Mouse (Mus musculus) embryonic facial prominence, embryonic 13.5 days (tissue): ENCODE data around the gene Cep85l. TPM values are rescaled to one million over a fixed set of nuclear protein-coding genes. Genes with fewer than 3 reads are reported as not detected.

Source experiments
- ATAC-seq: fragments of 200-750 bp; cut with Nextera tagmentation; 2 replicates; pipeline ENCODE4 v1.8.0; 2017; ENCODE audit warnings: low read depth; ENCODE audit not compliant: insufficient number of reproducible peaks, insufficient read depth, low FRiP score, low TSS enrichment
- H3K27ac ChIP-seq: fragments of 300-500 bp; sonication (generic); 2 replicates; pipeline ENCODE4 v1.5.1; 2015; ENCODE audit warnings: moderate library complexity, mild to moderate bottlenecking, inconsistent platforms
- H3K27me3 ChIP-seq: fragments of 300-500 bp; sonication (generic); 2 replicates; pipeline ENCODE4 v1.6.1; 2015; ENCODE audit warnings: mild to moderate bottlenecking, inconsistent platforms
- H3K36me3 ChIP-seq: fragments of 300-500 bp; sonication (generic); 2 replicates; pipeline ENCODE4 v1.6.1; 2015; ENCODE audit warnings: mild to moderate bottlenecking, inconsistent platforms
- H3K4me1 ChIP-seq: fragments of 300-500 bp; sonication (generic); 2 replicates; pipeline ENCODE4 v1.6.1; 2015; ENCODE audit warnings: inconsistent platforms
- H3K4me2 ChIP-seq: fragments of 300-500 bp; sonication (generic); 2 replicates; pipeline ENCODE4 v1.6.1; 2015; ENCODE audit warnings: moderate library complexity, mild to moderate bottlenecking, inconsistent platforms
- H3K4me3 ChIP-seq: fragments of 300-500 bp; sonication (generic); 2 replicates; pipeline ENCODE4 v1.5.1; 2015; ENCODE audit warnings: mild to moderate bottlenecking, inconsistent platforms
- H3K9ac ChIP-seq: fragments of 300-500 bp; sonication (generic); 2 replicates; pipeline ENCODE4 v1.6.1; 2015; ENCODE audit warnings: mild to moderate bottlenecking, inconsistent platforms
- H3K9me3 ChIP-seq: fragments of 300-500 bp; sonication (generic); 2 replicates; pipeline ENCODE4 v1.6.1; 2016; ENCODE audit warnings: inconsistent platforms
- WGBS: fragments of 180-500 bp; shearing (Covaris S2); methylation state at CpG from one replicate; pipeline ENCODE4 v1.1.7; 2015; ENCODE audit warnings: mixed read lengths; 5-methylcytosine and 5-hydroxymethylcytosine counted together
- polyA plus RNA-seq: library from polyadenylated mRNA; unstranded; fragments of >200 nt; fragmentation: Nextera tagmentation; extraction: Ambion mirVana; gene quantifications from 2 replicates; pipeline ENCODE4 v1.2.1, GENCODE M21; 2015

The Cep85l gene
- polyA plus RNA-seq, 1 experiment from 2014 or later = 6.5 TPM

DNA sequence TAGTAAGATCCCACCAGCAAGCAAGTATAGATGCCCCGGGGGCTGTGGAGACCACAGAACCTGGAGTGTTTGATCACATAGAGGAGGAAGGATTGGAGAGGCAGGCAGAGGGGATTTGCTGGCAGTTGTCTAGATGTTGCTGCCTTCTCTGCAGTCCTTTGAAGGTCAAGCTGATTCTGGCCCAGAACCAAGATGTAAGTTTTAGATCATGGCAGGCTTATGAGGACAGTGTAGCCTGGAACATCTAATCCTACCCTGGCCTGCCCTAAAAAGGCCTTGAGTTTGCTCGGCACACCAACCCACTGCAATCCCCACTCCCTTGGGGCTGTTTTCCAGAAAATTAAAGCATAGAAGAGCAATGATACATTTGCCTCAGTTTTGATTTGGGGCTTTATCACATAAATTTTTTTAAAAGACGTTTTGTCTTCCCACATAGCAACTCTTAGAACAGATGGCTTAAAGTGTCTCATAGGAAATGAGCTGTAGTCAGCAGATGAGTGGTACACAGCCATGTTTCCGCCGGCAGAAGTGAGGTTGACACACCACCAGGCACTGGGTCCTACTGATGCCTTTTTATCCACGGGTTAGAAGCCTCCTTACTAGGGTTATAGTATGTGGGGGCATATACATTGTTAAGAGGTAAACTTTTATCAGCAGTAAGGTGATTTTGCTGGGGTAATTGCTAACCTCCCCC is 8.6 kb upstream of the Cep85l start:
- Histone ChIP-seq H3K27ac (no peak overlapping the region), H3K27me3 (no peaks in the 10 kb centered on the region), H3K36me3 (no peaks in the 10 kb centered on the region), H3K4me2 (no peak overlapping the region), H3K9me3 (no peaks in the 10 kb centered on the region), H3K4me3 (no peak overlapping the region), H3K4me1 (no peaks in the 10 kb centered on the region), H3K9ac (no peak overlapping the region)
- no peak for ATAC-seq
- 64% methylated on average over 6 of the region's 6 CpGs for WGBS

DNA sequence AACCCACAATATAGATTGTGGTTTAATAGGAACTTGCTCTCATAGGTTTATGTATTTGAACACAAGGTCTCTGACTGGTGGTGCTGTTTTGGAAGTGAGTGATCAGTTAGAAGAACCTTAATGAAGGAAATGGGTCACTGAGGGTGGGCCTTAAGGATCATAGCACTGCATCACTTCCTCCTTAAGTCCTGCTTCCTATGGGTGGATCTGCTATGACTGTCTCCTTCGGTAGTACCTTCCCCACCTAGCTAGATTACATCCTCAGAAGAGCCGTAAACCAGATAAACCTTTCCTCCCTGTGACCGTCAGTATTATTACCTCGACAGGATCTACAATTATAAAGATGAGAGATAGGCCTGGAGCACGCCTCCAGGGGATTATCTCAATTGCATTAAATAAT is 5.7 kb upstream of the Cep85l start:
- Histone ChIP-seq H3K36me3 (no peaks in the 10 kb centered on the region), H3K9me3 (no peaks in the 10 kb centered on the region), H3K4me2 (no peak overlapping the region), H3K4me1 (no peaks in the 10 kb centered on the region), H3K27ac (no peak overlapping the region), H3K27me3 (no peaks in the 10 kb centered on the region), H3K4me3 (no peak overlapping the region), H3K9ac (no peak overlapping the region)
- WGBS = 78% methylated on average over 5 of the region's 5 CpGs
- ATAC-seq = no peak

DNA sequence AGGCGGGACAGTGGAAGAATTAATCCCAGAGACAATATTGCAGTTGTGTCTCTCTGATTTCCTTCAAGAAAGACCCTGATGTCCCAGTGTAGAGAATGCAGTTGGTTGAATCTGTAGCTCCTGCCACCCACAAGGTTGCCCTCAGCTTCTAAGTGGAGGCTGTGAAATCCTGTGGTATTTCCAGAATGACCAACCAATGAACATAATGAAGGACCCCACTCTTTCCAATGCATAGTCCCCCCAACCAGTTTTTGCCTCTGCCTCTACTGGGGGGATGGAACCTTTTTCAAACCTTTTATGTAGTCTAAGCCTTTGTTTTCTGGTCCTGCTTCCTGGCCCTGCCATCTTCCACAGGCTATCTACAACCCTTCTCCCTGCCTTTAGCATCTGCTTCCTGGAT is 5.1 kb upstream of the Cep85l start:
- H3K27ac ChIP-seq = no peak overlapping the region
- H3K9ac ChIP-seq = no peak overlapping the region
- H3K9me3 ChIP-seq = no peaks in the 10 kb centered on the region
- no peaks in the 10 kb centered on the region; the same call in 1 of the 2 replicates for H3K4me1 ChIP-seq
- no peak overlapping the region for H3K4me3 ChIP-seq
- H3K36me3 ChIP-seq = no peaks in the 10 kb centered on the region
- 77% methylated on average over 1 of the region's 1 CpGs for WGBS
- H3K4me2 ChIP-seq = no peak overlapping the region
- no peak for ATAC-seq
- H3K27me3 ChIP-seq = no peaks in the 10 kb centered on the region

DNA sequence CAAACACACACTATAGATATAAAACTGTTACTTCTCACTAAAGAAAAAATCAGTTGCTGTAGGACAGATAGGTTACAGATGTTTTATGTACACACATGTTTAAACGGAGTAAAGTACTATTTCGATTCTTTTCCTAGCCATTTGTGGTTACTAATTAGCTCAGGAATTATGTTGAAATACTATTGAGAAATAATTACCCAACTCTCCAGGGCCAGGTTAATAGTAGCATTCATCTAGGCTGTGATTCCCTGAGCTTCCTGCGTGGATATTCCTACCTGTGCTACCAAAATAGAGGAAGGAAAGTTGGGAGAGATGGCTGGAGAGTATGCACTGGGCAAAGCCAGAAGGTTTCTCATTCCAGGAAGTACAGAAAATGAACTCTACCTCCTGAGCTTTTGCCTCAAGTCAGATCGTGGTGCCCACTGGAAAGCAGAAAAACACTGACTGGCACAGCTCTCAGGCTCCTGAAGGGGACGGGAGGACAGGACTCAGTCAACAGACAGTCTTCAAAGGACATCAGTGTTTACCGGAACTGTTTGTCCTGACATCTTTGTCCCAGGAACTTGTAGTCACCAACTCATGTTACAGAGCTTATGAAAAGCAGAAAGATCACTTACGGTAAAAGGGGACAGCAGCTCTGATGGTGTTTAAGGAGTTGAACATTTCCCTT is 3.1 kb upstream of the Cep85l start:
- H3K27ac ChIP-seq = no peak overlapping the region
- H3K4me2 ChIP-seq = no peak overlapping the region
- WGBS = 50% methylated on average over 7 of the region's 7 CpGs
- H3K9me3 ChIP-seq = no peaks in the 10 kb centered on the region
- no peaks in the 10 kb centered on the region for H3K27me3 ChIP-seq
- no peaks in the 10 kb centered on the region for H3K36me3 ChIP-seq
- no peaks in the 10 kb centered on the region; the same call in 1 of the 2 replicates for H3K4me1 ChIP-seq
- ATAC-seq = no peak
- H3K4me3 ChIP-seq = no peak overlapping the region
- no peak overlapping the region for H3K9ac ChIP-seq

DNA sequence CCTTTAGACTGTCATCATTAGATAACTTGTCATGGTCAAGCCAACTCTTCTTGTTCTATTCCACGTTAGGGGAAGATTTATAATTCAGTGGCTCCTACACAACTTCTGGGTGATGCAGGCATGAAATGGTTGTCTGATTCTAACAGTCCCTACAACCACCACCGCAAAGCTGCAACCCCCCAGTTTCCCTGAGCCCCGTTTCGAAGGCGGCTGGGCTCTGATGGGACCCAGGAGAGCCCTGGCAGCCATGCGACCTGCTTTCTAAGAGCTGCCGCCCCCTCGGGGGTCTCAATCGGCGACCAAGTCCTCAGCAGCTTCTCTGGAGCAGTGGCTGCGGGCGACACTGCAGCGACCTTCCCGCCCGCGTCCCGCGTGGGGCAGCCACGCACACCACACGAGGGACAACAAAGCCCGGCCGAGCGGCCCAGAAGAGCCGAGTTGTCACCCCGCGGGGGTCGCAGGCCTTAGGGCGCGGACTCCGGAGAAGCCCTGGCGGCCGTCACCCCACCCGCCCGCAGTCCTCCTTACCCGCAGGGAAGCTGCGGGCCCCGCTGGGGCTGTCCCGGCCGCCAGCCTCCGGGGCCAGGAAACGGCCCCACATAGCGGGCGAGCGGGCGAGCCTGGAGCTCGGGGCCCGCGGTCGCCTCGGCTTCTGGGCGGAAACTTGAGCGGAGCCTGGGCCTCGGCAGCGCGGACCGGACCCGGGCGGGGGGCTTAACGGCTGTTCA is 602 bp downstream of the Cep85l start:
- H3K27ac ChIP-seq = peak overlapping the region; percentile 98

DNA sequence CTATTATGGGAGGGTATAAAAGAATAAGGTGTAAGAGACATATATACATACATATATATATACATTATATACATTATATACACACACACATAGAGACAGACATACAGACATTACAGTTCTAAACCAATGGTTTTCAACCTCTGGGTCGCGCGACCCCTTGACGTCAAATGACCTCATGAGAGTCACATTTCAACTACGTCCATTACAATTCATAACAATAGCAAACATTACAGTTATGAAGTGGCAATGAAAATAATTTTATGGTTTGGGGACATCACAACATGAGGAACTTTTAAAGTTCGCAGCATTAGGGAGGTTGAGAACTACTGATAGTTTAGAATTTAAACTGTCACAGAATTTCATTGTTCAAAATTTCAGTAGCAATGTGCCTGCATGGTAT is 1.5 kb downstream of the Cep85l start:
- Histone ChIP-seq H3K4me3 (peak overlapping the region; percentile 91), H3K9me3 (0 out of 2 replicates have a peak, but pooled peaks cover 4% of the 10 kb centered on the region), H3K27ac (no peak overlapping the region), H3K4me2 (peak overlapping the region; percentile 65), H3K36me3 (no peaks in the 10 kb centered on the region), H3K27me3 (no peaks in the 10 kb centered on the region), H3K9ac (peak overlapping the region; percentile 98), H3K4me1 (peaks cover 6% of the 10 kb centered on the region)
- WGBS = 62% methylated on average over 6 of the region's 6 CpGs
- ATAC-seq = no peak

More for the DNA sequence above, 602 bp downstream of the Cep85l start:
- no peaks in the 10 kb centered on the region for H3K27me3 ChIP-seq
- WGBS = under 1% methylated on average over 58 of the region's 59 CpGs
- H3K9ac ChIP-seq = peak overlapping the region; percentile 98
- H3K4me1 ChIP-seq = peaks cover 6% of the 10 kb centered on the region
- ATAC-seq = peak; percentile 86
- no peaks in the 10 kb centered on the region for H3K9me3 ChIP-seq
- no peaks in the 10 kb centered on the region for H3K36me3 ChIP-seq
- peak overlapping the region; percentile 65 for H3K4me2 ChIP-seq
- peak overlapping the region; percentile 91 for H3K4me3 ChIP-seq

DNA sequence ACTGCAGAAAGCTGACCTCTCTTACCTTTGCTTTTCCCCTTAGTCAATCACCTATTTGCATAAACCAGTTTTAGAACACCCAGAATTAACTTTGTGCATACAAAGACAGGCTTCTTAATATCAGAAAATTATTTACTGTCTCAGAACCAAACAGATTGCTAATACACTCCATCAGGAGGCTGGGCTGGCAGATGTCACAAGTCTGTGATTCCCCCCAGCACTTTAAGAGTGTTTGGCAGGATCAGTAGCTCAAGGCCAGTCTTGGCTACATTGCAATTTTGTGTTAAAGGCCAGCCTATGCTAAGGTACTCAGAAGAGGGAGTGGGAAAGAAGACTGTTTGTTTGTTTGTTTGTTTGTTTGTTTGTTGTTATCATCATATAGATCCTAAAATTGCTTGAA is 2.7 kb downstream of the Cep85l start:
- 0 out of 2 replicates have a peak, but pooled peaks cover under 1% of the 10 kb centered on the region for H3K36me3 ChIP-seq
- peaks cover 6% of the 10 kb centered on the region for H3K4me1 ChIP-seq
- 0 out of 2 replicates have a peak overlapping the region, but pooled peaks have one; percentile 17 for H3K9ac ChIP-seq
- peak overlapping the region; percentile 27 for H3K4me2 ChIP-seq
- H3K4me3 ChIP-seq = no peak overlapping the region
- H3K9me3 ChIP-seq = peaks cover 4% of the 10 kb centered on the region; the same call in 1 of the 2 replicates
- no peak for ATAC-seq
- no peaks in the 10 kb centered on the region for H3K27me3 ChIP-seq
- no peak overlapping the region for H3K27ac ChIP-seq

DNA sequence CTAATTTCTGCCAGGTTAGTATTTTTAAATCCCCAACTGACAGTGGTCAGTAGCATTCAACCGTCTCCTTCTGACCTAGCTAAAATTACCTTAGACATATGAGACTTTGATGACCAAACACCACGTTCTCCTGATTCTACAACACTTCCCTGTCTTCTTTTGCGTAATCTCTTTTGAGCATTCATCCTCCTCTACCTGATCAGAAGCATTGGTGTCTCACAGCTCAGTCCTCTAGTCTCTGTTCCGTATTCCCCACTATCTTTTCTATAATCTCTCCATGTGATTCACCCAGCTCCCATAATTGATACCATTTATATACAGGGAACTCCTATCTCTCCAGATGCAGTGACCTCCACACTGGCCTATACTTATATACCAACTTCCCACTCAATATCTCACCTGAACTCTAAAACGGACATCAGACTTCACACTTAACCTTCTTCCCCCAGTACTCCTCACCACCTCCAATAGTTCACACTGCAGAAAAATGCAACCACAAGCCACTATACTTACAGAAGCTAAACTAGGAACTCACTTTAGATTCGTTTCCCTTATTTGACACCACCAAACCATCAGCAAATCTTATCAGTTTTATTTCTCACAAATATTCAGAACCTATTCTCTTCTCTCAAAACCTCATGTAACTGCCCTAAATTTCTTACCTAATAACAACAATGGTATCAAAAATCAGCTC is 5.7 kb downstream of the Cep85l start:
- no peak overlapping the region for H3K27ac ChIP-seq
- WGBS = 89% methylated on average over 6 of the region's 6 CpGs
- no peak overlapping the region for H3K4me2 ChIP-seq
- peaks cover 14% of the 10 kb centered on the region for H3K36me3 ChIP-seq
- H3K4me3 ChIP-seq = no peak overlapping the region
- no peaks in the 10 kb centered on the region for H3K27me3 ChIP-seq
- H3K9ac ChIP-seq = no peak overlapping the region
- ATAC-seq = no peak
- peaks cover 6% of the 10 kb centered on the region for H3K4me1 ChIP-seq
- peaks cover 19% of the 10 kb centered on the region for H3K9me3 ChIP-seq

DNA sequence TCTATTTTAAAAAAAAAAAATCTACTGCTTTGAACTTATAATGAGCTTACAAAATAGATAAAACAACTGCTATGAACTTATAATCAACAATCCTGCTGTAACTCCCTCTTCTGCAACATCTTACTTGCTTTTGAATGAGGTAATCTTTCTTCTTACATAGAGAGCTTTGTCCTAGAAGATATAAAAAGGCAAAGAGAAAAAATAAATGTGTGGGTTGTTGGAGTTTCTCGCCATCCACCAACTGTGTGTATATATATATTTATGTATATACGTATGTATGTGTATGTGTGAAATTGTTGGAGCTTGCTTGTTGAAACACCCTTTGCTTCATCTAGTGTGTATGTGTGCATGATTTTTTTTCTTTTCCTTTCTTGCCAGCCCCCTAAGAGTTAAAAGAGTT is 12.5 kb downstream of the Cep85l start:
- Histone ChIP-seq H3K4me1 (peaks cover 4% of the 10 kb centered on the region; the same call in 1 of the 2 replicates), H3K27ac (no peak overlapping the region), H3K9ac (no peak overlapping the region), H3K36me3 (peaks cover 18% of the 10 kb centered on the region), H3K4me2 (no peak overlapping the region), H3K9me3 (peaks cover 15% of the 10 kb centered on the region), H3K4me3 (no peak overlapping the region), H3K27me3 (no peaks in the 10 kb centered on the region)
- no peak for ATAC-seq
- 91% methylated on average over 2 of the region's 2 CpGs for WGBS

DNA sequence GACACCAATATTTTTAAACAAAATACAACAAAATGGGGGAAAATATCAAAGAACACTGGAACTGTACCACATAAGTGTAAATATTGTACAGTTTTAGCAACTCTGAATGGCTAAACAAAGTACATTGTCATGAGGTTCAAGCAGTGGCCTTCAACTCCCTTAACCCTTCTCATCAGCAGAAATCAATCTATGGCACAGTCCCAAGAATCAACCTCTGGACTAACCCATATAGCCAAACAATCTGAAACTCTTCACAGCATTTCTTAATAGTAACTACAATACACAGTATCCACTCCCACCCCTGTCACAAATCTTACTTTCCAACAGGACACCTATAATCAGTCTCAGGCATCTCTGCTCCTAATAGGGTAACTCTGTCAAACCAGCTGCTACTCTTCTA is 15.4 kb downstream of the Cep85l start:
- ATAC-seq = no peak
- Histone ChIP-seq H3K27ac (no peak overlapping the region), H3K36me3 (peaks cover 4% of the 10 kb centered on the region)

DNA sequence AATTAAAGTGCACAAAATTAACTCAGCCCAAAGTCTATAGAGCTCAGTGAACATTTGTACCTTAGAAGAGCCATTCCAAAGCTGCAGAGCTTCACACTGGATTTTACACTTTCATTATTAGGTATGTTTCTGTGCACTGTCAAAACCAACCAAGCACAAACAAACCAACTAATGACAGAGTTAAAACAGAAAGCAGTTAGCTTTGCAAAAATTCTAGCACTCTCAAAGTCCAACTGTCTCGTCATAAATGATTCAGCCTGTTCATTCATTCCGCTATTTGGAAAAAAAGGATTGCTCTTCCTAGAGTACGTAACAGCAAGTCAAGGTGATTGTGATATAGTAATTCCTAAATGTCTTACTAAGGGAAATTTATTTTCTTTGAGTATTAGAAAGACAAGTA is 20.7 kb downstream of the Cep85l start:
- H3K36me3 ChIP-seq = peaks cover 13% of the 10 kb centered on the region
- H3K4me2 ChIP-seq = no peak overlapping the region
- no peaks in the 10 kb centered on the region; the same call in 1 of the 2 replicates for H3K4me1 ChIP-seq
- no peaks in the 10 kb centered on the region for H3K27me3 ChIP-seq
- H3K4me3 ChIP-seq = no peak overlapping the region
- no peak overlapping the region for H3K27ac ChIP-seq
- 89% methylated on average over 3 of the region's 3 CpGs for WGBS
- no peak for ATAC-seq
- H3K9me3 ChIP-seq = no peaks in the 10 kb centered on the region
- H3K9ac ChIP-seq = no peak overlapping the region

More for the DNA sequence above, 15.4 kb downstream of the Cep85l start:
- Histone ChIP-seq H3K9me3 (no peaks in the 10 kb centered on the region), H3K4me2 (no peak overlapping the region), H3K9ac (no peak overlapping the region), H3K4me1 (peaks cover 4% of the 10 kb centered on the region; the same call in 1 of the 2 replicates), H3K27me3 (no peaks in the 10 kb centered on the region), H3K4me3 (no peak overlapping the region)
